Mouse (Mus musculus): ENCODE measurements at regions not wholly inside any gene's neighbourhood (a gene's known extent, or its start where the extent isn't known, plus 50 kb on each side); places are given as distances from the start of the nearest gene placed in this dataset.

- Histone ChIP-seq H3K27me3 (no peaks in the 10 kb centered on the region), H3K4me1 (no peaks in the 10 kb centered on the region), H3K27ac (no peak overlapping the region), H3K4me3 (no peak overlapping the region), H3K36me3 (ENCODE audit: poor library complexity, severe bottlenecking) (no peaks in the 10 kb centered on the region), H3K4me2 (no peak overlapping the region), H3K9ac (no peak overlapping the region), H3K9me3 (replicated peaks) (no peaks in the 10 kb centered on the region)
- no peak for ATAC-seq
- WGBS = 86% methylated on average over 6 of the region's 6 CpGs
Observed at GRCm38 (mm10) chr2:17168896-17169295, 562.4 kb downstream of the Nebl start.

- Histone ChIP-seq H3K9me3 (replicated peaks) (no peaks in the 10 kb centered on the region), H3K27me3 (no peaks in the 10 kb centered on the region), H3K4me3 (no peak overlapping the region), H3K36me3 (ENCODE audit: poor library complexity, severe bottlenecking) (no peaks in the 10 kb centered on the region), H3K4me2 (no peak overlapping the region), H3K4me1 (no peaks in the 10 kb centered on the region), H3K9ac (no peak overlapping the region), H3K27ac (no peak overlapping the region)
- 70% methylated on average over 2 of the region's 2 CpGs for WGBS
- no peak for ATAC-seq
Observed at GRCm38 (mm10) chr2:17165016-17165415, 566.2 kb downstream of the Nebl start.

DNA sequence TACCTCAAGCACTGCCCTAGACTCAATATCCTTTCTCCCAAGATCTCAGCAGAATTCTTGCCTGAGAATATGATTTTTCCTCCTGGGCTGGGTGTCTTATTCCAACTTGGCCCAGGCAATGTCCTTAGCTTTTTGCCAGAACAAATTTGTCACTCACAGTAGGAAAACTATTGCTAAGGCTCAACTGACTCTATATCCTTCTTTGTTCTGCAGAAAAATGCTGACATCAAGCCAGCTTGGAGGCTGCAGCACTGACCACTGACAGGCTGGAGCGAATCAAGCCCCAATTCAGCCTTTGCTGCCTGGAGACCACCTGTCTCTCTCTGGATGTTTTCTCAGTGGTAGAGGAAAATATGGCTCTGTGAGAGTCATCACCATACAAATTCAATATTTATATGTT, 572.8 kb downstream of the Nebl start:
- Histone ChIP-seq H3K9me3 (replicated peaks) (0 out of 2 replicates have a peak, but pooled peaks cover 3% of the 10 kb centered on the region), H3K4me3 (no peak overlapping the region), H3K4me2 (no peak overlapping the region), H3K27ac (no peak overlapping the region), H3K9ac (no peak overlapping the region), H3K36me3 (ENCODE audit: poor library complexity, severe bottlenecking) (no peaks in the 10 kb centered on the region), H3K4me1 (no peaks in the 10 kb centered on the region), H3K27me3 (no peaks in the 10 kb centered on the region)
- WGBS = 89% methylated on average over 1 of the region's 1 CpGs
- no peak for ATAC-seq

DNA sequence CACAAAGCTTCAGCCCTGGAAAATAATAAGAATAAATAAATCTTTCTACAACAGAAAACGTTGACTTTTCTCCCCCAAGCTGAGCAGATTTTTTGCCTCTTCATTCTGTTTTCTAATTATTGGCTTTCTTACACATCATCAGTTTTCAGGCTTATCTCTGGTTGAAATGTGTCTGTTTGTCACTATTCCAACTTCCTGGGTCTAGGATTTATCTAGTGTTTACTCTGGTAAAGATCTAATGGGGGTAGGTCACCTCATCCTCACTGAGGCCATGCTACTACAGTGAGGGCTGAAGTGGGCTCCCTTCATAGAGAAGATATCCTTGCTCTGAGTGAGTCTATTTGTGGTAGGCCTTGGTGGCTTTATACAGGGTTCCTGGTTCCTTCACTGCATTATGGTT, 573.9 kb downstream of the Nebl start:
- no peaks in the 10 kb centered on the region for H3K36me3 ChIP-seq (ENCODE audit: poor library complexity, severe bottlenecking)
- 71% methylated on average over 1 of the region's 1 CpGs for WGBS
- no peak overlapping the region for H3K9ac ChIP-seq

GRCm38 (mm10) chr2:17155596-17155995, 575.7 kb downstream of the Nebl start:
- no peak overlapping the region for H3K4me2 ChIP-seq
- no peaks in the 10 kb centered on the region for H3K4me1 ChIP-seq
- H3K9me3 ChIP-seq (replicated peaks) = 0 out of 2 replicates have a peak, but pooled peaks cover 3% of the 10 kb centered on the region
- no peak overlapping the region for H3K27ac ChIP-seq
- 68% methylated on average over 2 of the region's 2 CpGs for WGBS
- no peak for ATAC-seq
- H3K4me3 ChIP-seq = no peak overlapping the region
- H3K36me3 ChIP-seq (ENCODE audit: poor library complexity, severe bottlenecking) = no peaks in the 10 kb centered on the region
- no peak overlapping the region for H3K9ac ChIP-seq
- no peaks in the 10 kb centered on the region for H3K27me3 ChIP-seq

More for the DNA sequence above, 573.9 kb downstream of the Nebl start:
- H3K27ac ChIP-seq = no peak overlapping the region
- ATAC-seq = no peak
- no peaks in the 10 kb centered on the region for H3K4me1 ChIP-seq
- no peak overlapping the region for H3K4me3 ChIP-seq
- H3K4me2 ChIP-seq = no peak overlapping the region
- H3K9me3 ChIP-seq (replicated peaks) = 0 out of 2 replicates have a peak, but pooled peaks cover 3% of the 10 kb centered on the region
- no peaks in the 10 kb centered on the region for H3K27me3 ChIP-seq

GRCm38 (mm10) chr2:17123626-17124025, 607.6 kb downstream of the Nebl start:
- no peaks in the 10 kb centered on the region for H3K36me3 ChIP-seq (ENCODE audit: poor library complexity, severe bottlenecking)
- WGBS = 83% methylated on average over 4 of the region's 4 CpGs
- no peaks in the 10 kb centered on the region for H3K4me1 ChIP-seq
- no peak overlapping the region for H3K4me3 ChIP-seq
- H3K27me3 ChIP-seq = no peaks in the 10 kb centered on the region
- no peak overlapping the region for H3K27ac ChIP-seq
- no peak overlapping the region for H3K9ac ChIP-seq
- no peak for ATAC-seq
- no peaks in the 10 kb centered on the region for H3K9me3 ChIP-seq (replicated peaks)
- H3K4me2 ChIP-seq = no peak overlapping the region

DNA sequence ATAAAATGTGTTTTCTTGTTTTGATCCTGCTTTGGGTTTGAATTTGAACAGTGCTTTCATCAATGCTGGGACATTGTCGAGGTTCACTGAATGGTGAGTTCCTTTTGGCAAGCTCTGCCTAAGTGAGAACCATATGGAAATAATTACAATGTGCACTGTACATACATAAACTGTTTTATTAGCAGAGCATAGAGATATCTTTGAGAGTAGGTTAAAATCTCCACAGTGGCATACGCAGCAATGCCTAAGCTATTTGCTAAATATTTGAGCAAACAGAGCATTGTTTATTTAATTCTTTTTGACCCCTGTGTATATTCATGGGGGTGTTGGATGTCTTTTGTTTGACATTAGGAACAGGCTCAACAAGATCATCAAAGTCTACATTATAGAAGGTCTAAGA, 614.0 kb downstream of the Nebl start:
- WGBS = 77% methylated on average over 2 of the region's 2 CpGs
- no peak for ATAC-seq
- H3K9me3 ChIP-seq (replicated peaks) = no peaks in the 10 kb centered on the region
- H3K36me3 ChIP-seq (ENCODE audit: poor library complexity, severe bottlenecking) = no peaks in the 10 kb centered on the region
- no peak overlapping the region for H3K4me3 ChIP-seq
- H3K4me2 ChIP-seq = no peak overlapping the region
- no peaks in the 10 kb centered on the region for H3K27me3 ChIP-seq
- no peak overlapping the region for H3K9ac ChIP-seq
- no peak overlapping the region for H3K27ac ChIP-seq
- no peaks in the 10 kb centered on the region for H3K4me1 ChIP-seq

DNA sequence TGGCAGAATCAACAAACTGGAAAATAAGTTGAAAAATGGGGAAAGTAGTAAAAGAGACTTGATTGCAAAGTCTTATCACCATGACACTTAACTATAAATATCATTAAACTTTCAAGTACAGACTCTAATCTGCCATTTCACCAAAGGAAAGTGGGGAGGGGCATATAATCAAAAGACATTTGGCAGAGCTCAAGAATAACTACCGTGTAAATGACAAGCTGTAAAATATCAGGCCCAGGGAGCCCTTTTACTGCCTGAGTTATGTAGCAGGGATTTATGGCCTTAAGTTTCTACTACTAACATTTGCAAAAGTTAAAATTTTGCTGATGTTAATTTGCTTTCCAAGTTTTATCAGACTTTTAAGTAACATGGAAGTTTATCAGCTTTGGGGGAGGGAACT, 620.1 kb downstream of the Nebl start:
- ATAC-seq = no peak
- 83% methylated on average over 1 of the region's 1 CpGs for WGBS
- H3K27me3 ChIP-seq = no peaks in the 10 kb centered on the region

DNA sequence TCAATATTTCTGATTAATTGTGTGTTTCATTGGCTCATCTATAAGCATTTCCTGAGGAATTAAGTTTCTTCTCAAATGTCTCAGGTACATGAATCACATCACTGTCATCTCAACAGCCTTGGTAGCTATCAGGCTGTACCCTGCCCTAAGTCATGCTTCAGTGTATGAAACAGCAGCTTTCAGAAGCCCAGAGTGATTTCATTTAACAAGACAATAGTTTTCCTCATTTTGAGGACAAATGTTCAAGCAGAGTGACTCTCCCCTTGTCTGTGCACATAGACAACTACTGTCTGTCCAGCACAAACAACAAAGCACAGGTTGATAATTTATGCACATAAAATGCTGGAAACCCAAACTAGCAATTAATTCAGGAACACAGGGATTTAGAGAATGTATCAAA, 630.1 kb downstream of the Nebl start:
- peaks cover 26% of the 10 kb centered on the region; the same call in 1 of the 2 replicates for H3K9me3 ChIP-seq (replicated peaks)
- no peak overlapping the region for H3K4me3 ChIP-seq
- no peaks in the 10 kb centered on the region for H3K4me1 ChIP-seq
- no peak overlapping the region for H3K4me2 ChIP-seq
- H3K27ac ChIP-seq = no peak overlapping the region
- no peaks in the 10 kb centered on the region for H3K27me3 ChIP-seq
- no peak overlapping the region for H3K9ac ChIP-seq
- no peaks in the 10 kb centered on the region for H3K36me3 ChIP-seq (ENCODE audit: poor library complexity, severe bottlenecking)
- ATAC-seq = no peak

More for the DNA sequence above, 620.1 kb downstream of the Nebl start:
- no peaks in the 10 kb centered on the region for H3K9me3 ChIP-seq (replicated peaks)
- H3K4me1 ChIP-seq = no peaks in the 10 kb centered on the region
- H3K27ac ChIP-seq = no peak overlapping the region
- H3K4me2 ChIP-seq = no peak overlapping the region
- no peak overlapping the region for H3K9ac ChIP-seq
- H3K4me3 ChIP-seq = no peak overlapping the region
- no peaks in the 10 kb centered on the region for H3K36me3 ChIP-seq (ENCODE audit: poor library complexity, severe bottlenecking)

- Histone ChIP-seq H3K27ac (no peak overlapping the region), H3K9me3 (replicated peaks) (peaks cover 26% of the 10 kb centered on the region; the same call in 1 of the 2 replicates), H3K27me3 (no peaks in the 10 kb centered on the region), H3K9ac (no peak overlapping the region), H3K36me3 (ENCODE audit: poor library complexity, severe bottlenecking) (no peaks in the 10 kb centered on the region), H3K4me3 (no peak overlapping the region), H3K4me1 (no peaks in the 10 kb centered on the region), H3K4me2 (no peak overlapping the region)
- ATAC-seq = 0 out of 2 replicates have a peak, but pooled peaks have one; percentile 24
- WGBS = 68% methylated on average over 20 of the region's 20 CpGs
Observed at GRCm38 (mm10) chr2:17097546-17097945, 633.7 kb downstream of the Nebl start.

DNA sequence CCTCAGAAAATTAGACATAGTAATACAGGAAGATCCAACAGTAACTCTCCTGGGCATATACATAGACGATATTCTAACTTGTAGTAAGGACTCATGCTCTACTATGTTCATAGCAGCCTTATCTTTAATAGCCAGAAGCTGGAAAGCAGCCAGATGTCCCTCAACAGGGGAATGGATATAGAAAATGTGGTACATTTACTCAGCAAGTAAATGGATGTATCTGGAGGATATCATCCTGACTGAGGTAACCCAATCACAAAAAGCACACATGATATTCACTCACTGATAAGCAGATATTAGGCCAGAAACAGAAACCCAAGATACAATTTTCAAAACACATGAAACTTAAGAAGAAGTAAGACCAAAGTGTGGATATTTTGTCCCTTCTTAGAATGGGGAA, 639.8 kb downstream of the Nebl start:
- Histone ChIP-seq H3K4me1 (no peaks in the 10 kb centered on the region), H3K4me2 (no peak overlapping the region), H3K9me3 (replicated peaks) (no peaks in the 10 kb centered on the region), H3K36me3 (ENCODE audit: poor library complexity, severe bottlenecking) (no peaks in the 10 kb centered on the region), H3K4me3 (no peak overlapping the region), H3K9ac (no peak overlapping the region), H3K27ac (no peak overlapping the region), H3K27me3 (no peaks in the 10 kb centered on the region)
- no peak for ATAC-seq
- WGBS = 94% methylated on average over 1 of the region's 1 CpGs

- no peaks in the 10 kb centered on the region for H3K4me1 ChIP-seq
- H3K9me3 ChIP-seq (replicated peaks) = no peaks in the 10 kb centered on the region
- H3K27me3 ChIP-seq = no peaks in the 10 kb centered on the region
- no peak overlapping the region for H3K9ac ChIP-seq
- no peak overlapping the region for H3K4me2 ChIP-seq
- H3K4me3 ChIP-seq = no peak overlapping the region
- ATAC-seq = no peak
- H3K36me3 ChIP-seq (ENCODE audit: poor library complexity, severe bottlenecking) = no peaks in the 10 kb centered on the region
- no peak overlapping the region for H3K27ac ChIP-seq
- WGBS = 93% methylated on average over 2 of the region's 2 CpGs
Observed at GRCm38 (mm10) chr2:17081266-17081665, 650.0 kb downstream of the Nebl start.

All from forebrain, embryonic 13.5 days (tissue).